Mouse (Mus musculus): ENCODE results near the gene Lgr4. TPM values are rescaled to one million over a fixed set of nuclear protein-coding genes. Genes with fewer than 3 reads are reported as not detected.
A peak's percentile ranks its signal among the peaks of the same experiment; 100 is the strongest.
"Not testable (repeated sequence)": the region's sequence is repeated elsewhere in the genome, so short reads cannot be mapped to it uniquely, and the experiment has no call there.

Lgr4 gene
- 0.01 and 0.04 TPM in 2 replicates for polyA plus RNA-seq (2012)

DNA sequence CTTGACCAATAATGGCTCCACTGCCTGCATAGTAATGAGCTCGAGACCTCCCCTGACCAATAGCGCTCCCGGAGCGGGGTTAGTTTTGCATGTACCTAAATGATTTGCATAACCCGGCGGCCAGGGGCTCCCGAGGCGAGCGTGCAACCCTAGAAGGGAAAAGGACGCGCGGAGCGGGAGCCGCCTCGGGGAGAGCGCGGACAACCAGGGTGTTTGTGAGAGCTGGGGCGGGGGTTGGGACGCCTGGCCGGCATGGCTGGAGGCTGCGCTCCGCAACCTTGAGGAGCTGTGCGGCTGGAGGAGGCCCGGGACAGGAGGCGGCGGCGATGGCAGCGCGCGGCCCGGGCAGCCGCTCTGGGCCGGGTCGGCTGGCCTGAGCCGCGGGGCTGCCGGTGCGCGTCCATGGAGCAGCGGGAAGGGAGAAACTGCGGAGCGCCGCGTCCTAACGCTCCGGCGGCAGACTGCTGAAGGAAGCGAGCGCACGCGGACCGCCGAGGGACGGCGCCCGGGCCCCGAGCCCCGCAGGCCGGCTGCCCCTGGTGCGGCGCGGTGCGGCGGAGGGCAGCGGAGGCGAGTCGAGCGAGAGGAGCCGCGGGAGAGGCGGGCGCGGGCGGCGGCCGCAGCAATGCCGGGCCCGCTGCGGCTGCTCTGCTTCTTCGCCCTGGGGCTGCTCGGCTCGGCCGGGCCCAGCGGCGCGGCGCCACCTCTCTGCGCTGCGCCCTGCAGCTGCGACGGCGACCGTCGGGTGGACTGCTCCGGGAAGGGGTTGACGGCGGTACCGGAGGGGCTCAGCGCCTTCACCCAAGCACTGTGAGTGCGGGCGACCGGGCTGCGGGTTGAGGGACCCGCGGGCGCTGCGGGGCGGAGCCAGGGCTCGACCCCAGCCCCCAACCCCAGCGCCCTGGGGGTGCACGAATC is at the start of gene Lgr4:
Gene Lgr4, plus strand, starts transcription at position 152 of the 918 bp plus-strand sequence.
- TF ChIP-seq GATA1 (IDR thresholded peaks at IDR 0.05; ENCODE audit: low read length) (no peak), TAL1 (IDR thresholded peaks at IDR 0.05; ENCODE audit: low read length) (no peak)
- Histone ChIP-seq H3K36me3 (ENCODE audit: control insufficient read depth) (no peaks in the 10 kb centered on the region), H3K4me1 (ENCODE audit: control insufficient read depth) (peaks cover 53% of the 10 kb centered on the region), H3K4me3 (replicated peaks) (peak within 1 kb of the TSS; percentile 83), H3K9me3 (ENCODE audit: control insufficient read depth, low read length) (no peaks in the 10 kb centered on the region), H3K27me3 (ENCODE audit: control insufficient read depth) (peaks cover 25% of the 10 kb centered on the region)

DNA sequence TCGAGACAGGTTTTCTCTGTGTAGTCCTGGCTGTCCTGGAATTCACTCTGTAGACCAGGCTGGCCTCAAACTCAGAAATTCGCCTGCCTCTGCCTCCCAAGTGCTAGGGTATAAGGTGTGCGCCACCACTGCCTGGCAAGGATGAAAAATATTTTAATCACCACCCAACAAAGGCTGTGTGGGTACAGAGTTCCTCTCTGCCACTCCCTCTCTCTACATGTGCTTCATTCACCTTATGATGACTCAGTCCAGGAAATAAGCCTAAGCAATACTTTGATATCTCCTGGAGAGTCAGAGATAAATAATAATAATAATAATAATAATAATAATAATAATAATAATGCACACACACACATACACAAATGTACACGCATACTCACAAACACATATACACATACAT is 38.0 kb upstream of the Lgr4 start:
- H3K4me1 ChIP-seq (ENCODE audit: control insufficient read depth); H3K9me3 ChIP-seq (ENCODE audit: control insufficient read depth, low read length); H3K4me3 ChIP-seq (replicated peaks); H3K36me3 ChIP-seq (ENCODE audit: control insufficient read depth); H3K27me3 ChIP-seq (ENCODE audit: control insufficient read depth): not testable (repeated sequence)

DNA sequence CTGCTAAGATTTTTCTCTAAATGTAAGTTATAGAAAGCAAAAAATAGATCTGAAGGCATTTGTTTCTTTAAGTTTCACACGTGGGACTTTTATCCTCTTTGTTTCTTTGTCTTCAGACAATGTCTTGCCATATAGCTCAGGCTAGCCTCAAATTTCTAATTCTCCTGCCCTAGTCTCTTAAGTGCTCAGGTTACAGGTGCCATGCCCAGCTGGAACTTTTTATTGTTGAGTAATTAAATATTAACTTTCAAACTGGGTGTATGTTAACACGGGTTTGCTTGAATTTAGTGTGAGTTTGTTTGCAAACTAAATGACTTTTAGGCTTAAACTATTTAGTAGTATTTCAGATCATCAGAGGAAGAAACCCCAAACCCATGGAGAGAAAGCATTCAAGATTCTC is 36.3 kb upstream of the Lgr4 start:
- Histone ChIP-seq H3K4me3 (replicated peaks) (no peak overlapping the region), H3K36me3 (ENCODE audit: control insufficient read depth) (no peaks in the 10 kb centered on the region), H3K4me1 (ENCODE audit: control insufficient read depth) (no peaks in the 10 kb centered on the region), H3K27me3 (ENCODE audit: control insufficient read depth) (peaks cover 6% of the 10 kb centered on the region), H3K9me3 (ENCODE audit: control insufficient read depth, low read length) (no peaks in the 10 kb centered on the region)
- no peak for TF ChIP-seq GATA1 (IDR thresholded peaks at IDR 0.05; ENCODE audit: low read length)
- no peak for TF ChIP-seq TAL1 (IDR thresholded peaks at IDR 0.05; ENCODE audit: low read length)

DNA sequence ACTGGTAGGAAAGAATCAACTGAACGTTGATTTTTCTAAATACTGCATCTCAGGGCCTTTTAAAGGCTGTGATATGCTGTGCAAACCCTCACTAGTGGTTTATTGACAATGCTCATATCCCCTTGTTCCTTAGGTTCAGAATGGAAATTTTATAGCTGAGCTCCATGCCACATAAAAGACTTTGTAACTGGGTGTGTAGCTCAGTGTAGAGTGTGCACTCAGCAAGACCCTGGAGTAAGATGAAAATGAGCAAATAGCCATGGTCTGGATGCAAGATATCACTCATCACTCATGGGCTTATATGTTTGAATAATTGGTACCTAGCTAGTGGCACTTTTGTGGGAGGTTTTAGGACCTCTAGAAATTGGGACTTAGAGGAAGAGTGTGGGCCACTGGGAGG is 35.8 kb upstream of the Lgr4 start:
- no peak overlapping the region for H3K4me3 ChIP-seq (replicated peaks)
- H3K9me3 ChIP-seq (ENCODE audit: control insufficient read depth, low read length): no peaks in the 10 kb centered on the region
- H3K36me3 ChIP-seq (ENCODE audit: control insufficient read depth): no peaks in the 10 kb centered on the region
- H3K4me1 ChIP-seq (ENCODE audit: control insufficient read depth): no peaks in the 10 kb centered on the region
- H3K27me3 ChIP-seq (ENCODE audit: control insufficient read depth): peaks cover 8% of the 10 kb centered on the region
- TF ChIP-seq GATA1 (IDR thresholded peaks at IDR 0.05; ENCODE audit: low read length) (no peak), TAL1 (IDR thresholded peaks at IDR 0.05; ENCODE audit: low read length) (no peak)

DNA sequence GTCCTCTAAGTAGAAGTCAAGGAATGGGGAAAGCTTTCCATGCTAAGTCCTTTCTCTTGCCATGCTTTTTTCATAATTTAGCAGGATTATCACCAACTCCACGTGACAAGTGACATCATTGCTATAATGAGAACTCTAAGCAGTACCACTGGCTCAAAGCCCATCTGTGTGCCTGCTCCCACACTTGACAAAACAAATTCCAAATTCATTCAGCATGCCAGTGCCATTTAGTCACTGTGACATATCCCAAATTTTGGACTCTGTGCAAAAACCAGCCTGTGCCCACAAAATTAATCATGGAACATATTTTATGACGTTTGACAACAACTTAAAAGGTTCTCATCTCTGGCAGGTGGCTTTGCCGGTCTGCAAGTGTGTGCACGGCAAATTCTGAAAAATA is 33.3 kb upstream of the Lgr4 start:
- Histone ChIP-seq H3K9me3 (ENCODE audit: control insufficient read depth, low read length) (no peaks in the 10 kb centered on the region), H3K4me3 (replicated peaks) (no peak overlapping the region), H3K36me3 (ENCODE audit: control insufficient read depth) (no peaks in the 10 kb centered on the region), H3K4me1 (ENCODE audit: control insufficient read depth) (no peaks in the 10 kb centered on the region), H3K27me3 (ENCODE audit: control insufficient read depth) (peaks cover 9% of the 10 kb centered on the region)
- TF ChIP-seq TAL1 (IDR thresholded peaks at IDR 0.05; ENCODE audit: low read length) (no peak), GATA1 (IDR thresholded peaks at IDR 0.05; ENCODE audit: low read length) (no peak)

DNA sequence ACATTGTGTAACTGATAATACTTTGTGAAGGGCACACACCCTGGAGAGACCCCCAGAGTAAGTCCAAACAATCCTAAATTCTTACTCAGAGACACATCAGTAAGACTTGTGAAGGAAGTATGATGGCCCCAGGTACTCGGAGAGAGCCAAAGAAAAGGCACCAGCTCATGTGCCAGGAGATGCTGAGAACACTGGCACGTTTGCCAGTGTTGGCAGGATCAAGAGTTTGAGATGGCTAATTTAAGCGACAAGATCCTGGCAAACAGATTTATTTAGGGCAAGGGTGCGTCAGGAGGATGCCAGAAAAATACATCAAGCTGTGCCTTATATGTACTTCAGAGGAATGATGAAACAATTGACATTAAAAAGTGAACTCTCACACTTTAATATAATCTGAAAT is 32.9 kb upstream of the Lgr4 start:
- Histone ChIP-seq H3K4me3 (replicated peaks) (no peak overlapping the region), H3K36me3 (ENCODE audit: control insufficient read depth) (no peaks in the 10 kb centered on the region), H3K27me3 (ENCODE audit: control insufficient read depth) (peaks cover 9% of the 10 kb centered on the region), H3K4me1 (ENCODE audit: control insufficient read depth) (no peaks in the 10 kb centered on the region), H3K9me3 (ENCODE audit: control insufficient read depth, low read length) (no peaks in the 10 kb centered on the region)
- no peak for TF ChIP-seq GATA1 (IDR thresholded peaks at IDR 0.05; ENCODE audit: low read length)
- TF ChIP-seq TAL1 (IDR thresholded peaks at IDR 0.05; ENCODE audit: low read length): no peak

DNA sequence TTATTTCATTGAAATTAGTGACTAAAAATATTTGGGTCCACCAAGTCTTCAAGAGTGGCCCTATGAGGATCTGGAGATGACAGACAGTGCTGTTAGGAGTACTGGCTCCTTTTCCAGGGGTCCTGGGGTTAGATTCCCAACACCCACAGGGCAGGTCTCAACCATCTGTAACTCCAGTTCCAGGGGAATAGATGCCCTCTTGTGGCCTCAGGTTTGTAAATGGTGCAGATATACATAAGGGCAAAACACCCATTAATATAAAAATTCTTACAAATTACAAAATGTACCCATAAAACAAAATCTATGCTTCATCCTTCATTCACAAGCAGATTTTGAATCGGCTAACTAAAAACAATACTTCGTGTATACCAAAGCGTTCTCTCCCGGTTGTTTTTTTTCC is 27.4 kb upstream of the Lgr4 start:
- TF ChIP-seq TAL1 (IDR thresholded peaks at IDR 0.05; ENCODE audit: low read length) (no peak), GATA1 (IDR thresholded peaks at IDR 0.05; ENCODE audit: low read length) (no peak)
- peaks cover 10% of the 10 kb centered on the region for H3K36me3 ChIP-seq (ENCODE audit: control insufficient read depth)
- H3K4me3 ChIP-seq (replicated peaks): peak overlapping the region; percentile 98

DNA sequence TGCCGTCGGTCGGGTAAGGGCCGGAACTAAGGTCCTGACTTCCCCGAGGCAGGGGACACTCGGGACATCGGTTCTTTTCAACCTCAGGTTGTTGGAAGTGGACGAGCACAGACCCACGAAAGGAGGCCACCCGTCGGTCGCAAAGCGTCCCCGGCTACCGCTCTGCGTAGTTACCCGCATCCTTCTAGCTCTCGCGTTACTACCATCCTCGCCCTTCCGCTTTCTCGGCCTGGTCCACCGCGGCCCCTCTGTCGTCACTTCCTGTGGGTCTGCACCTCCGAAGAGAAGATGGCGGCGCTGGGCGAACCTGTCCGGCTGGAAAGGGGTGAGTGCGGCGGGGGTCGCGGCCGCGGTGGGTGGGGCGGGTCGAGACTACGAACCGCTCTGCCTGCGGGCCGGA is 26.9 kb upstream of the Lgr4 start, which contains the start of gene Lin7c:
Gene Lin7c, plus strand, starts transcription at position 257 of the 400 bp plus-strand sequence.
- no peak for TF ChIP-seq GATA1 (IDR thresholded peaks at IDR 0.05; ENCODE audit: low read length)
- TF ChIP-seq TAL1 (IDR thresholded peaks at IDR 0.05; ENCODE audit: low read length): no peak
- H3K4me1 ChIP-seq (ENCODE audit: control insufficient read depth): peaks cover 25% of the 10 kb centered on the region
- H3K27me3 ChIP-seq (ENCODE audit: control insufficient read depth): peaks cover 3% of the 10 kb centered on the region
- H3K36me3 ChIP-seq (ENCODE audit: control insufficient read depth): peaks cover 15% of the 10 kb centered on the region
- H3K9me3 ChIP-seq (ENCODE audit: control insufficient read depth, low read length): no peaks in the 10 kb centered on the region
- H3K4me3 ChIP-seq (replicated peaks): peak within 1 kb of the TSS; percentile 98

More for the DNA sequence above, 27.4 kb upstream of the Lgr4 start:
- Histone ChIP-seq H3K9me3 (ENCODE audit: control insufficient read depth, low read length) (no peaks in the 10 kb centered on the region), H3K4me1 (ENCODE audit: control insufficient read depth) (peaks cover 25% of the 10 kb centered on the region), H3K27me3 (ENCODE audit: control insufficient read depth) (peaks cover 3% of the 10 kb centered on the region)

DNA sequence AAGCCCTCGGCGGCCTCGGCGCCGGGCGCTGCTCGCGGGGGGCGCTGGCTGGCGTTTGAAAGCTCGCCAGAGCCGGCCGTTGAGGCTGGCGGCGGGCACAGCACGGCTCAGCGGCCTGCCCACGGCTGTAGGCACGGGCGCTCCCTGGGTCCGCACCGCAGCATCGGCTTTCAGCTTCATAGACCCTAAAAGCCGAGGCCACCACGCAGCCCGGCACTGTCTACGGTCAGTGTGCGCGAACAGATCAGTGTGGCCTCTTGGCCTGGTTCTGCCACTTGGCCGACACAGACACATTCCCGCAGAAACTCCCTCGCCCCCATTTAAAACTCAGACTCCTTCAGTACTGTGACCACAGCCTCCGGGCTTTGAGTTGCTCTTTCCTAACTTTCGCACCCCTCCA is 26.4 kb upstream of the Lgr4 start:
- Histone ChIP-seq H3K4me3 (replicated peaks) (peak overlapping the region; percentile 98), H3K27me3 (ENCODE audit: control insufficient read depth) (peaks cover 3% of the 10 kb centered on the region), H3K9me3 (ENCODE audit: control insufficient read depth, low read length) (no peaks in the 10 kb centered on the region), H3K36me3 (ENCODE audit: control insufficient read depth) (peaks cover 20% of the 10 kb centered on the region), H3K4me1 (ENCODE audit: control insufficient read depth) (peaks cover 25% of the 10 kb centered on the region)
- TF ChIP-seq GATA1 (IDR thresholded peaks at IDR 0.05; ENCODE audit: low read length): no peak
- no peak for TF ChIP-seq TAL1 (IDR thresholded peaks at IDR 0.05; ENCODE audit: low read length)
